Mouse (Mus musculus) liver, adult 2 months (tissue): ENCODE results near the gene Acy3. TPM values are rescaled to one million over a fixed set of nuclear protein-coding genes. Genes with fewer than 3 reads are reported as not detected.

ENCODE experiments used
- DNase-seq: peaks from one replicate; pipeline ENCODE4 v3.0.0-alpha.2; 2011; ENCODE audit warnings: low read depth, low spot score; ENCODE audit errors: extremely low read depth
- H3K27ac ChIP-seq: fragments of 200-500 bp; replicated peaks from 2 replicates; pipeline ENCODE4 v1.5.1; 2012; ENCODE audit warnings: low read depth, mild to moderate bottlenecking, control low read depth, inconsistent platforms, low read length; ENCODE audit not compliant: insufficient read depth
- H3K27me3 ChIP-seq: fragments of 200-500 bp; 2 replicates; pipeline ENCODE4 v1.6.1; 2012; ENCODE audit warnings: mild to moderate bottlenecking, moderate library complexity, low read length, inconsistent platforms; ENCODE audit not compliant: control insufficient read depth, insufficient read depth
- H3K36me3 ChIP-seq: fragments of 200-500 bp; 2 replicates; pipeline ENCODE4 v1.6.1; 2012; ENCODE audit warnings: low read length, inconsistent platforms; ENCODE audit not compliant: control insufficient read depth, insufficient read depth
- H3K4me1 ChIP-seq: fragments of 200-500 bp; 2 replicates; pipeline ENCODE4 v1.6.1; 2011; ENCODE audit warnings: low read length; ENCODE audit not compliant: control insufficient read depth, insufficient read depth
- H3K4me3 ChIP-seq: fragments of 200-500 bp; 2 replicates; pipeline ENCODE4 v1.5.1; 2011; ENCODE audit warnings: low read depth, mild to moderate bottlenecking, control low read depth, low read length, moderate library complexity; ENCODE audit not compliant: insufficient read depth
- H3K79me2 ChIP-seq: fragments of 200-500 bp; 2 replicates; pipeline ENCODE4 v1.6.1; 2012; ENCODE audit warnings: inconsistent platforms, mild to moderate bottlenecking, low read length, moderate library complexity; ENCODE audit not compliant: control insufficient read depth, insufficient read depth
- H3K9ac ChIP-seq: fragments of 200-500 bp; 2 replicates; pipeline ENCODE4 v1.6.1; 2012; ENCODE audit warnings: low read depth, mild to moderate bottlenecking, control low read depth, inconsistent platforms, low read length
- CTCF ChIP-seq: fragments of 200-500 bp; IDR thresholded peaks from 2 replicates; pipeline ENCODE4 v1.5.1; 2011; ENCODE audit warnings: low read depth, low read length, control low read depth
- POLR2A ChIP-seq: fragments of 200-500 bp; IDR thresholded peaks from 2 replicates; pipeline ENCODE4 v1.6.1; 2011; ENCODE audit warnings: low read length, control low read depth; ENCODE audit not compliant: insufficient read depth; ENCODE audit errors: extremely low read depth
- WGBS: fragments of 180-500 bp; shearing (Covaris S2); methylation state at CpG from one replicate; pipeline ENCODE4 v1.1.7; 2018; 5-methylcytosine and 5-hydroxymethylcytosine counted together
- polyA plus RNA-seq: library from polyadenylated mRNA; depleted of rRNA; stranded (reverse); fragments of >200 nt; gene quantifications from 2 replicates; pipeline ENCODE4 v1.2.3, GENCODE M21; 2012; rRNA removed
- total RNA-seq: library from RNA; depleted of rRNA; stranded (reverse); fragments of >200 nt; gene quantifications from 2 replicates; pipeline ENCODE4 v1.2.3, GENCODE M21; 2014; rRNA removed

Acy3 gene
- 44.3 and 49.8 TPM in 2 replicates for total RNA-seq
- 232 and 326 TPM in 2 replicates for polyA plus RNA-seq

DNA sequence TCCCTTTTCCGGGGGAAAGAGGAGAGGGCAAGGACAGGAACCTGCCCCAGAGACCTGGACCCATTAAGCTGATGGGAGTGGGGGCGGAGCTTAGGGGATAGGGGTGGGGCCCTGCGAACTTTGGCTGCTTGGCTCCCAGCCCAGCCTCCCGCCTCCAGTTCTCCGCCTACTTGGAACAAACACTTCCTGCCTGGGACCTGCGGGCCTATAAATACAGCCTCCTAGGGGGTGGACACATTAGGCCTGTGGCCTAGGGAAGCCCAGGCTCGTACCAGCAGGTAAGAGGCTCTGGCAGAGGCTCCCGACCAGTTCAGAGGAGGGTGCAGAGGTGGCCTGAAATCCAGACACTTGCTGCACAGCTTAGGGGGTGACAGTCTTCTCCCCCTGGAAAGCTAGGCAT lies at the start of gene Acy3:
TSS of gene Acy3 (plus strand) at position 237 of the 400 bp plus-strand sequence.
- peaks cover 28% of the 10 kb centered on the region for H3K4me1 ChIP-seq
- H3K27me3 ChIP-seq: no peaks in the 10 kb centered on the region
- H3K36me3 ChIP-seq: peaks cover 3% of the 10 kb centered on the region; the same call in 1 of the 2 replicates
- peak; percentile 93 for DNase-seq
- H3K79me2 ChIP-seq: no peaks in the 10 kb centered on the region
- peak within 1 kb of the TSS; percentile 71 for H3K9ac ChIP-seq
- peak within 1 kb of the TSS; percentile 97 for H3K27ac ChIP-seq
- WGBS: 4% methylated on average over 8 of the region's 8 CpGs
- TF ChIP-seq POLR2A (peak; percentile 99), CTCF (no peak)
- H3K4me3 ChIP-seq: peak within 1 kb of the TSS; percentile 44

DNA sequence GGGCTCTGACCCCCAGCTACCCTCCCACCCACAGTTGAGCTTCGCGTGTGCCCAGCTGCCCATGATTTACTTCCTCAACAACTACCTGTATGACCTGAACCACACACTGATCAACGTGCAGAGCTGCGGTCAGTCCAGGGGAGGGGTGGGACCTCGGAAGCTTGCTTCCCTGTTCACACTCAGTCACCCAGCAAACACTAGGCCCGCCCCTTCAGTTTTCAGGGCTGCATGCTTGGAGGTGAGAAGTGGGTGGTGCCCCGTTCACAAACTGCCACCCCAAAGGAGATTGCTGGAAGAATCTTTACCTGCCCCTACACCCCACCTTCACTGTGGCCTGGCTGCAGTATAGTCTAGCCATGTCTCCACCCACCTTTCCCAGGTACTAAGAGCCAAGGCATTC lies 44.1 kb upstream of the Acy3 start:
- Histone ChIP-seq H3K36me3 (0 out of 2 replicates have a peak, but pooled peaks cover 2% of the 10 kb centered on the region), H3K4me3 (no peak overlapping the region), H3K27ac (no peak overlapping the region), H3K27me3 (no peaks in the 10 kb centered on the region), H3K9ac (no peak overlapping the region), H3K79me2 (no peaks in the 10 kb centered on the region), H3K4me1 (peaks cover 6% of the 10 kb centered on the region)
- TF ChIP-seq CTCF: no peak
- TF ChIP-seq POLR2A: no peak
- DNase-seq: no peak
- 90% methylated on average over 7 of the region's 7 CpGs for WGBS

DNA sequence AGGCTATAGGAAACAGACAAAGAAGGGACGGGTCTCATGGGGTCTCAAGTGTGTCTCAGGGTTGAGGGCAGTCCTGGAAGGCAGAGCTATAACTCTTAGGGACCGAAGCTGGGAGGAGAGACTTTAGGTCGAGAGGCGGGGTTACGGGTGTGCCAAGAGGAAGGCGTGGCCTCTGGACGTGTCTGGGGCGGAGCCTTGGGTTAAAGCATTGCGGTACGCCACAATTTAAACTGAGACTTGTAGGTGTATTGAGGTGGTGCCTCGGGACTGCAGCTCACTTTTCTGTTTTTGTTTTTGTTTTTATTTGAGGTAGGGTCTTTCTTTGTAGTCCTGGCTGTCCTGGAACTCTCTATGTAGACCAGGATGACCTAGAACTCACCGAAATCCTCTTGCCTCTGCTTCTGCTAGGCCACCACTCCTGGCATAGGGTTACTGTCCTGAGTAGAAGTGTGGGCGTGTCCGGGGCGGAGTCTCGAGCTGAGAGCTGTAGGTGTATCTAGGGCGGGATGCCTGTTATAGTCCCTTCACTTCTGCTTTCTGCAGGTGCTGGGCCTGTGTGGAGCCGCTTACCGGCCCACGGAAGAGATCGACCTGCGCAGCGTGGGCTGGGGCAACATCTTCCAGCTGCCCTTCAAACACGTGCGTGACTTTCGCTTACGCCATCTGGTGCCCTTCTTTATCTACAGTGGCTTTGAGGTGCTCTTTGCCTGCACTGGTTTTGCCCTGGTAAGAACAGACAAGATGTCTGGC lies 43.2 kb upstream of the Acy3 start:
- H3K4me3 ChIP-seq: no peak overlapping the region
- no peak for DNase-seq
- H3K4me1 ChIP-seq: peaks cover 6% of the 10 kb centered on the region
- 55% methylated on average over 27 of the region's 27 CpGs for WGBS
- no peaks in the 10 kb centered on the region for H3K79me2 ChIP-seq
- H3K27me3 ChIP-seq: no peaks in the 10 kb centered on the region
- H3K27ac ChIP-seq: no peak overlapping the region
- no peak for TF ChIP-seq CTCF
- TF ChIP-seq POLR2A: no peak
- H3K9ac ChIP-seq: no peak overlapping the region
- H3K36me3 ChIP-seq: peaks cover 3% of the 10 kb centered on the region; the same call in 1 of the 2 replicates

DNA sequence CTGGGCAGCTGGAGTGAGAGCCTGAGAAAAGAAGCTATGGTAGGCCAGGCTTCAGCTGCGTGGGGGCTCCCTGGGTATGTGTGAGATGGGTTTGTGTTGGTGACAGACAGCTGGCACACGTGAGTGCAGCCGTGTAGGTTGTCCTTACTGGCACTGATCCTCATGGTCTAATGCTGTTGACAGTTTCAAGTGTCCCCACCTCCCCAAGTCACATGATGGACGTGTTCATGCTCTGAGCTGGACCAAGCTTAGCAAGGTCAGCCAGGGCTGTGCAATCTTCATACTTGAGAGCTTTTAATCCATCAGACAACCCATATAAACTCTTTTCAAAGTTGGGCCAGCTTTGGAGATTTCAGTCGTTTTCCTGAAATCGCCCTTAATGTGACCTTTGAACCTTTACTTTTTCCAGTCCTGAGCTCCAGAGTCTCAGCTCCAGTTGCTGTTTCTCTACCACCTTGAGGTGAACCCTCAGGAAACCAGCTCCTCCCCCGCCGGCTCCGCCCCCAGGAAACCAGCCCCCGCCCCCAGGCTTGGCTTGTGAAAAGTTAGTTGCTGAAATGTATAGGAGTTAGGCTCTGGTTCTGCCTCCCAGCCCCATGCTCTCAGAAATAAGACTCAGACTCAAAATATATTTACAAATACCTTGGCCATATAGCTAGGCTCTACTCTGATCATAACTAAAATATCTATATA lies 40.4 kb upstream of the Acy3 start:
- Histone ChIP-seq H3K9ac (no peak overlapping the region), H3K36me3 (peaks cover 3% of the 10 kb centered on the region; the same call in 1 of the 2 replicates), H3K4me1 (peaks cover 12% of the 10 kb centered on the region), H3K79me2 (no peaks in the 10 kb centered on the region), H3K4me3 (no peak overlapping the region), H3K27me3 (no peaks in the 10 kb centered on the region), H3K27ac (peak overlapping the region; percentile 50)
- peak; percentile 76 for DNase-seq
- TF ChIP-seq CTCF: no peak
- 18% methylated on average over 10 of the region's 10 CpGs for WGBS

DNA sequence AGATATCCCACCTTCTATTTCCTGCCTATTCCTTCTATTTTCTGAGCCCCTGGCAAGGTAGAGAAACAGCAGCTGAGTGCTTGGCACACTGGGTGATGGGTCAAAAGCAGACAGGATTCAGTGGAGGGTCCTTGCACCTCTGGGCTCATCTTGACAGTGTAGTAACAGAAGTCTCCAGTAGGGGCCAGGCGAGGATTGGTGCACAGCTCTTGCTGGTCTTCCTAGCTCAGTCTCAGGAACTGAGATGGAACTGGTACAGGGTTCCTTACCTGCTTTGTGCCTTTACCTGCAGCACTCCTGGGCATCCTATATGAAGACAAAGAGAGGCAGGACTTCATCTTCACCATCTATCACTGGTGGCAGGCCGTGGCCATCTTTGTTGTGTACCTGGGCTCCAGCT lies 39.7 kb upstream of the Acy3 start:
- Histone ChIP-seq H3K27ac (0 out of 2 replicates have a peak overlapping the region, but pooled peaks have one; percentile 10), H3K4me3 (no peak overlapping the region), H3K27me3 (no peaks in the 10 kb centered on the region), H3K79me2 (no peaks in the 10 kb centered on the region), H3K4me1 (peaks cover 12% of the 10 kb centered on the region), H3K36me3 (peaks cover 3% of the 10 kb centered on the region; the same call in 1 of the 2 replicates), H3K9ac (no peak overlapping the region)
- 61% methylated on average over 2 of the region's 2 CpGs for WGBS
- peak; percentile 46 for DNase-seq
- TF ChIP-seq POLR2A (no peak), CTCF (peak; percentile 82)

DNA sequence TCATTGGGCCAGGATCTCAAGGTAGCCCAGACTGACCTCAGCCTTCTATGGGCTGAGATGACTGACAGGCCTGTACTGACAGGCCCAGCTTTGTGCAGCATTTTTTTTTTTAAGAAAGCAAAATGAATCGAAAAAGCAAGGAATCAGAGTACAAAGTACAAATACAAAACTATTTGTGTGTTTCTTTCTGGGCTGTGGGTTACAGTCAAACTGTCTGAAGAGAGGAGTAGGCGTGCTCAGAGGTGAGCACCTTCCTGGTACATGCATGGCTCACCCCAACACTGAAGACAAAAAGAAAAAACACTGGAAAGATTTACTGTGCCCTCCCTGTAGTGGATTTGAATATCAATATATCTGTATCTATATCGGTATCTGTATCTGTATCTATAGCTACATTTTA lies 38.6 kb upstream of the Acy3 start:
- Histone ChIP-seq H3K36me3 (peaks cover 3% of the 10 kb centered on the region; the same call in 1 of the 2 replicates), H3K27me3 (no peaks in the 10 kb centered on the region), H3K9ac (no peak overlapping the region), H3K4me1 (peaks cover 12% of the 10 kb centered on the region), H3K27ac (no peak overlapping the region), H3K79me2 (no peaks in the 10 kb centered on the region), H3K4me3 (no peak overlapping the region)
- no peak for DNase-seq
- TF ChIP-seq CTCF (no peak), POLR2A (no peak)
- 81% methylated on average over 3 of the region's 3 CpGs for WGBS
